Comparison of ENCODE assay signal across 8 mouse cellular contexts in genomic region chr12:102283483-102284266, GRCm38 (mm10). TPM values are rescaled to one million over a fixed set of nuclear protein-coding genes. Genes with fewer than 3 reads are reported as not detected.
DNase-seq lines count a peak whose midpoint lies in the region; ATAC-seq and TF ChIP-seq lines count a peak whose summit lies in the region.

No protein-coding gene starts in this region.

- H3K9me3 ChIP-seq in heart, embryonic 12.5 days (replicated peaks) = peaks cover 4% of the 10 kb centered on the region
- no peaks in the 10 kb centered on the region for H3K9me3 ChIP-seq in kidney, embryonic 15.5 days (replicated peaks)

- H3K4me3 ChIP-seq in layer of hippocampus, adult 2 months = peak overlapping the region; percentile 52
- H3K4me3 ChIP-seq in heart, embryonic 12.5 days = peak overlapping the region; percentile 75
- H3K4me3 ChIP-seq in kidney, embryonic 15.5 days (replicated peaks) = peak overlapping the region; percentile 69

- no peaks in the 10 kb centered on the region for H3K36me3 ChIP-seq in heart, embryonic 12.5 days
- no peaks in the 10 kb centered on the region for H3K36me3 ChIP-seq in kidney, embryonic 15.5 days

- H3K27me3 ChIP-seq in heart, embryonic 12.5 days (replicated peaks) = no peaks in the 10 kb centered on the region
- no peaks in the 10 kb centered on the region for H3K27me3 ChIP-seq in kidney, embryonic 15.5 days

- DNase-seq in layer of hippocampus, adult 2 months (ENCODE audit: low spot score in 2 of 2) = no peak
- no peak for DNase-seq in layer of hippocampus, adult 9-10 months (ENCODE audit: low spot score)
- DNase-seq in embryo, embryonic 11 days = peak; percentile 44
- peak; percentile 86 for DNase-seq in lung, postnatal 14 days
- DNase-seq in thymus, postnatal 14 days = peak; percentile 49
- DNase-seq in left cerebral cortex, postnatal 25 days (ENCODE audit: low spot score in 2 of 2) = no peak

- peaks cover 52% of the 10 kb centered on the region for H3K4me1 ChIP-seq in heart, embryonic 12.5 days (replicated peaks)
- peaks cover 54% of the 10 kb centered on the region for H3K4me1 ChIP-seq in kidney, embryonic 15.5 days

- peak overlapping the region; percentile 97 for H3K4me2 ChIP-seq in heart, embryonic 12.5 days
- H3K4me2 ChIP-seq in kidney, embryonic 15.5 days = peak overlapping the region; percentile 97

- peak; percentile 66 for ATAC-seq in heart, embryonic 12.5 days (ENCODE audit: insufficient number of reproducible peaks, low FRiP score)
- peak; percentile 53 for ATAC-seq in kidney, embryonic 15.5 days (replicated peaks; ENCODE audit: low FRiP score)

- H3K27ac ChIP-seq in layer of hippocampus, adult 2 months = peak overlapping the region; percentile 75; the same call in 1 of the 2 replicates
- H3K27ac ChIP-seq in heart, embryonic 12.5 days (ENCODE audit: poor library complexity, severe bottlenecking) = peak overlapping the region; percentile 79
- peak overlapping the region; percentile 70 for H3K27ac ChIP-seq in kidney, embryonic 15.5 days

- peak overlapping the region; percentile 90 for H3K9ac ChIP-seq in heart, embryonic 12.5 days
- peak overlapping the region; percentile 72 for H3K9ac ChIP-seq in kidney, embryonic 15.5 days

- no peak for TF ChIP-seq CTCF in layer of hippocampus, adult 2 months (conservative IDR thresholded peaks at IDR 0.05)

- 3% methylated on average over 23 of the region's 24 CpGs for WGBS in heart, embryonic 12.5 days
- 10% methylated on average over 22 of the region's 24 CpGs for WGBS in kidney, embryonic 15.5 days

- intact Hi-C loops in left cerebral cortex, postnatal 25 days (cut with DNase I) = no loop called here

RNA-seq across cellular contexts. Expression of gene Rin3, which starts 0.8 kb away (rescaled TPM):
- 1 to 10 TPM; 3.2 to 4.3 TPM for total RNA-seq in layer of hippocampus, adult 2 months (2021)
- polyA plus RNA-seq in heart, embryonic 12.5 days (2016; fragmentation: Nextera tagmentation; extraction: Ambion mirVana) = 9.9 and 10.3 TPM in 2 replicates
- 10.0 and 10.5 TPM in 2 replicates for polyA plus RNA-seq in kidney, embryonic 15.5 days (2015; fragmentation: Nextera tagmentation; extraction: Ambion mirVana)
- total RNA-seq in left cerebral cortex, postnatal 25 days (2021) = 1 to 10 TPM; 2.7 to 3.1 TPM

Comparison
In these comparisons a context has a peak if more than half of its experiments do, and no peak if none do; other contexts are left out.
1. DNase-seq: peak in embryo, embryonic 11 days (single experiment), lung, postnatal 14 days (single experiment) and thymus, postnatal 14 days (single experiment); none in layer of hippocampus, adult 2 months (0 of 2), layer of hippocampus, adult 9-10 months (single experiment) and left cerebral cortex, postnatal 25 days (0 of 2).
2. Peak in every context shown above with its lines, with median percentiles within 50 percentile points of each other: H3K27ac ChIP-seq and H3K4me3 ChIP-seq.